ENCODE assay signal across 8 mouse cellular contexts in the genomic region with DNA sequence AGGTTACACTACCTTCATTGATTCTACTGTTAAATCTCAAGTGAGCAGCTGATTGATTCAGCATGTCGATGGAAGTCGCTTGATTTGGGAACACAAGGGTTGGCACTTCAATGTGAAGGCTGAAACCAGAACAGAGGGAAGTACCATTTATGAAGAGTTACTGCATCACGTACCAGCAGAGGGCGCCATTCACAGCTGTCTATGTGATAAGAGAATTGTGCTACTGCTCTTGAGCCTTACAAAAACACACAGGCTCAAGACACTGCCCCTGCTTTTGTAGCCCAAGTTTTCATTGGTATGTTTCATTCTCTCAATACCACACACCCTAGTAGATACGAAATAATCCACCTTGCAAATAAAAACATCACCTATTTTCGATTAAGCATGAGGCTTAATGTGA.
A peak's percentile ranks its signal among the peaks of the same experiment; 100 is the strongest.
DNase-seq lines count a peak whose midpoint lies in the region; ATAC-seq and TF ChIP-seq lines count a peak whose summit lies in the region.

No protein-coding gene starts in this region.

- H3K36me3 ChIP-seq in lung, embryonic 14.5 days (ENCODE audit: insufficient read depth), result no peaks in the 10 kb centered on the region
- no peaks in the 10 kb centered on the region for H3K36me3 ChIP-seq in forebrain, postnatal 0 days (ENCODE audit: insufficient read depth)

- H3K27me3 ChIP-seq in lung, embryonic 14.5 days (ENCODE audit: insufficient read depth, low read length), result no peaks in the 10 kb centered on the region
- no peaks in the 10 kb centered on the region for H3K27me3 ChIP-seq in forebrain, postnatal 0 days (ENCODE audit: insufficient read depth, low read length)

- no peak for ATAC-seq in lung, embryonic 14.5 days (ENCODE audit: insufficient read depth)
- no peak for ATAC-seq in forebrain, postnatal 0 days
- no peak for ATAC-seq in granulocyte monocyte progenitor cell, adult 5-6 weeks (replicated peaks; ENCODE audit: poor library complexity, severe bottlenecking)

- no peak overlapping the region for H3K9ac ChIP-seq in lung, embryonic 14.5 days
- no peak overlapping the region for H3K9ac ChIP-seq in forebrain, postnatal 0 days

- H3K4me3 ChIP-seq in lung, embryonic 14.5 days (ENCODE audit: low read depth, low read length), result no peak overlapping the region
- no peak overlapping the region for H3K4me3 ChIP-seq in forebrain, postnatal 0 days (ENCODE audit: low read depth, low read length)

- peak; percentile 71 for TF ChIP-seq CTCF in lung, embryonic 14.5 days (IDR thresholded peaks at IDR 0.05; ENCODE audit: low read depth)
- peak; percentile 75 for TF ChIP-seq CTCF in forebrain, postnatal 0 days (IDR thresholded peaks at IDR 0.05; ENCODE audit: low read depth)

- H3K4me1 ChIP-seq in lung, embryonic 14.5 days (ENCODE audit: insufficient read depth), result no peaks in the 10 kb centered on the region
- no peaks in the 10 kb centered on the region for H3K4me1 ChIP-seq in forebrain, postnatal 0 days (ENCODE audit: insufficient read depth)

- WGBS in lung, embryonic 14.5 days, result 35% methylated on average over 6 of the region's 6 CpGs
- WGBS in forebrain, postnatal 0 days, result 35% methylated on average over 6 of the region's 6 CpGs

- peak; percentile 80 for DNase-seq in lung, embryonic 14.5 days
- DNase-seq in lung, adult 18-20 months, result no peak
- DNase-seq in c-Kit-positive CD71-negative TER-119-negative erythroid progenitor cells, embryonic 14.5 days (ENCODE audit: low read depth), result peak; percentile 31
- peak; percentile 68 for DNase-seq in forebrain, postnatal 0 days
- DNase-seq in layer of hippocampus, adult 11-12 months (ENCODE audit: low spot score), result peak; percentile 83
- DNase-seq in lung, postnatal 4 days, result peak; percentile 14 to 30
- DNase-seq in testis, postnatal 10 days (ENCODE audit: low spot score), result peak; percentile 87

- no peaks in the 10 kb centered on the region for H3K9me3 ChIP-seq in lung, embryonic 14.5 days (ENCODE audit: low read depth, low read length)
- H3K9me3 ChIP-seq in forebrain, postnatal 0 days (ENCODE audit: low read length), result no peaks in the 10 kb centered on the region

- no peak overlapping the region for H3K4me2 ChIP-seq in lung, embryonic 14.5 days
- no peak overlapping the region for H3K4me2 ChIP-seq in forebrain, postnatal 0 days (ENCODE audit: low read depth)

- no peak overlapping the region for H3K27ac ChIP-seq in lung, embryonic 14.5 days (ENCODE audit: low read depth)
- no peak overlapping the region for H3K27ac ChIP-seq in forebrain, postnatal 0 days (ENCODE audit: low read depth, low read length)

Comparison
In these comparisons a context has a peak if more than half of its experiments do, and no peak if none do; other contexts are left out.
1. DNase-seq: peak in lung, embryonic 14.5 days (single experiment), c-Kit-positive CD71-negative TER-119-negative erythroid progenitor cells, embryonic 14.5 days (single experiment), forebrain, postnatal 0 days (single experiment), layer of hippocampus, adult 11-12 months (single experiment), lung, postnatal 4 days (2 of 2) and testis, postnatal 10 days (single experiment); none in lung, adult 18-20 months (0 of 2).